Mouse (Mus musculus) limb, embryonic 11.5 days (tissue): ENCODE data around the gene Zfp385b. TPM values are rescaled to one million over a fixed set of nuclear protein-coding genes. Genes with fewer than 3 reads are reported as not detected.

Source experiments
- ATAC-seq: fragments of 200-750 bp; cut with Nextera tagmentation; 2 replicates; pipeline ENCODE4 v1.8.0; 2017; ENCODE audit warnings: low read depth; ENCODE audit not compliant: insufficient number of reproducible peaks, low FRiP score, low TSS enrichment
- DNase-seq: peaks from one replicate; pipeline ENCODE4 v3.0.0-alpha.2; 2015; ENCODE audit warnings: low spot score
- H3K27ac ChIP-seq: fragments of 300-500 bp; sonication (generic); replicated peaks from 2 replicates; pipeline ENCODE4 v1.5.1; 2014; ENCODE audit warnings: low read depth, mild to moderate bottlenecking, low read length
- H3K27me3 ChIP-seq: fragments of 300-500 bp; sonication (generic); 2 replicates; pipeline ENCODE4 v1.6.1; 2014; ENCODE audit warnings: mild to moderate bottlenecking, low read length, mixed read lengths; ENCODE audit not compliant: control insufficient read depth, insufficient read depth
- H3K36me3 ChIP-seq: fragments of 300-500 bp; sonication (generic); 2 replicates; pipeline ENCODE4 v1.6.1; 2014; ENCODE audit warnings: mild to moderate bottlenecking, low read length, moderate library complexity, mixed read lengths; ENCODE audit not compliant: control insufficient read depth, insufficient read depth
- H3K4me1 ChIP-seq: fragments of 300-500 bp; sonication (generic); 2 replicates; pipeline ENCODE4 v1.6.1; 2014; ENCODE audit warnings: low read length, mixed read lengths; ENCODE audit not compliant: control insufficient read depth, insufficient read depth
- H3K4me2 ChIP-seq: fragments of 300-500 bp; sonication (generic); 2 replicates; pipeline ENCODE4 v1.6.1; 2014; ENCODE audit warnings: low read depth, mild to moderate bottlenecking, moderate library complexity; ENCODE audit not compliant: severe bottlenecking
- H3K4me3 ChIP-seq: fragments of 300-500 bp; sonication (generic); 2 replicates; pipeline ENCODE4 v1.5.1; 2014; ENCODE audit warnings: low read depth, low read length
- H3K9ac ChIP-seq: fragments of 300-500 bp; sonication (generic); 2 replicates; pipeline ENCODE4 v1.6.1; 2014; ENCODE audit warnings: mild to moderate bottlenecking, low read length
- H3K9me3 ChIP-seq: fragments of 300-500 bp; sonication (generic); 2 replicates; pipeline ENCODE4 v1.6.1; 2016; ENCODE audit warnings: low read length; ENCODE audit not compliant: control insufficient read depth
- WGBS: fragments of 180-500 bp; shearing (Covaris S2); extraction: QIAGEN DNeasy Blood & Tissue Kit; methylation state at CpG from one replicate; pipeline ENCODE4 v1.1.7; 2014; 5-methylcytosine and 5-hydroxymethylcytosine counted together
- polyA plus RNA-seq: library from polyadenylated mRNA; unstranded; fragments of >200 nt; fragmentation: Nextera tagmentation; extraction: Ambion mirVana; gene quantifications from 2 replicates; pipeline ENCODE4 v1.2.1, GENCODE M21; 2014

Zfp385b gene
- polyA plus RNA-seq, 1 experiment from 2014 or later, result 0.64 TPM

- Histone ChIP-seq H3K9me3 (no peaks in the 10 kb centered on the region), H3K36me3 (no peaks in the 10 kb centered on the region), H3K9ac (no peak overlapping the region), H3K4me2 (no peak overlapping the region), H3K4me1 (no peaks in the 10 kb centered on the region), H3K27ac (no peak overlapping the region), H3K4me3 (no peak overlapping the region), H3K27me3 (no peaks in the 10 kb centered on the region)
- WGBS, result 75% methylated on average over 5 of the region's 5 CpGs
- DNase-seq (no peak), ATAC-seq (no peak)
These were observed 137.7 kb downstream of the Zfp385b start for GRCm38 (mm10) chr2:77681741-77682140.

GRCm38 (mm10) chr2:77673770-77674169 is 145.7 kb downstream of the Zfp385b start:
- H3K27me3 ChIP-seq, result no peaks in the 10 kb centered on the region
- ATAC-seq (no peak), DNase-seq (no peak)
- no peak overlapping the region for H3K9ac ChIP-seq
- H3K36me3 ChIP-seq, result no peaks in the 10 kb centered on the region
- WGBS, result 88% methylated on average over 10 of the region's 10 CpGs
- no peaks in the 10 kb centered on the region for H3K9me3 ChIP-seq
- no peak overlapping the region for H3K4me3 ChIP-seq
- H3K27ac ChIP-seq, result no peak overlapping the region
- H3K4me1 ChIP-seq, result no peaks in the 10 kb centered on the region
- no peak overlapping the region for H3K4me2 ChIP-seq

GRCm38 (mm10) chr2:77672215-77672905 is 147.1 kb downstream of the Zfp385b start:
- Histone ChIP-seq H3K9me3 (no peaks in the 10 kb centered on the region), H3K4me2 (no peak overlapping the region), H3K27me3 (no peaks in the 10 kb centered on the region), H3K27ac (no peak overlapping the region), H3K36me3 (no peaks in the 10 kb centered on the region), H3K9ac (no peak overlapping the region), H3K4me3 (no peak overlapping the region), H3K4me1 (no peaks in the 10 kb centered on the region)
- ATAC-seq (no peak), DNase-seq (no peak)
- 86% methylated on average over 5 of the region's 5 CpGs for WGBS

GRCm38 (mm10) chr2:77662171-77662570 is 157.3 kb downstream of the Zfp385b start:
- no peaks in the 10 kb centered on the region for H3K27me3 ChIP-seq
- H3K36me3 ChIP-seq, result no peaks in the 10 kb centered on the region
- ATAC-seq (no peak), DNase-seq (no peak)
- no peaks in the 10 kb centered on the region for H3K9me3 ChIP-seq
- no peak overlapping the region for H3K4me2 ChIP-seq
- no peak overlapping the region for H3K9ac ChIP-seq
- no peaks in the 10 kb centered on the region for H3K4me1 ChIP-seq
- no peak overlapping the region for H3K27ac ChIP-seq
- H3K4me3 ChIP-seq, result no peak overlapping the region
- 69% methylated on average over 5 of the region's 5 CpGs for WGBS

GRCm38 (mm10) chr2:77653686-77654085 is 165.8 kb downstream of the Zfp385b start:
- Histone ChIP-seq H3K27ac (no peak overlapping the region), H3K27me3 (no peaks in the 10 kb centered on the region), H3K9ac (no peak overlapping the region), H3K36me3 (no peaks in the 10 kb centered on the region), H3K4me2 (no peak overlapping the region), H3K4me3 (no peak overlapping the region), H3K4me1 (no peaks in the 10 kb centered on the region), H3K9me3 (no peaks in the 10 kb centered on the region)
- WGBS, result 90% methylated on average over 2 of the region's 2 CpGs
- ATAC-seq (no peak), DNase-seq (no peak)

- DNase-seq, result no peak
- Histone ChIP-seq H3K4me3 (no peak overlapping the region), H3K9ac (no peak overlapping the region), H3K27ac (no peak overlapping the region), H3K27me3 (no peaks in the 10 kb centered on the region), H3K4me1 (no peaks in the 10 kb centered on the region), H3K36me3 (no peaks in the 10 kb centered on the region), H3K4me2 (no peak overlapping the region), H3K9me3 (no peaks in the 10 kb centered on the region)
- WGBS, result 88% methylated on average over 8 of the region's 8 CpGs
- no peak for ATAC-seq
These were observed 177.8 kb downstream of the Zfp385b start for GRCm38 (mm10) chr2:77641521-77642170.

- no peak overlapping the region for H3K9ac ChIP-seq
- no peaks in the 10 kb centered on the region for H3K27me3 ChIP-seq
- H3K4me2 ChIP-seq, result no peak overlapping the region
- no peaks in the 10 kb centered on the region for H3K9me3 ChIP-seq
- no peak overlapping the region for H3K4me3 ChIP-seq
- no peaks in the 10 kb centered on the region for H3K4me1 ChIP-seq
- H3K36me3 ChIP-seq, result no peaks in the 10 kb centered on the region
- ATAC-seq (no peak), DNase-seq (no peak)
- WGBS, result 85% methylated on average over 5 of the region's 5 CpGs
- H3K27ac ChIP-seq, result no peak overlapping the region
These were observed 179.4 kb downstream of the Zfp385b start for GRCm38 (mm10) chr2:77639993-77640392.

GRCm38 (mm10) chr2:77631606-77632005 is 187.8 kb downstream of the Zfp385b start:
- H3K27ac ChIP-seq, result no peak overlapping the region
- no peak overlapping the region for H3K9ac ChIP-seq
- no peaks in the 10 kb centered on the region for H3K9me3 ChIP-seq
- no peak for ATAC-seq
- H3K36me3 ChIP-seq, result no peaks in the 10 kb centered on the region
- no peaks in the 10 kb centered on the region for H3K27me3 ChIP-seq
- 73% methylated on average over 3 of the region's 3 CpGs for whole genome bisulfite sequencing
- H3K4me3 ChIP-seq, result no peak overlapping the region
- no peak for DNase-seq
- H3K4me1 ChIP-seq, result no peaks in the 10 kb centered on the region
- no peak overlapping the region for H3K4me2 ChIP-seq
